Mouse (Mus musculus) CD8-positive naive resting alpha-beta T cell, adult 2 months (primary cell): ENCODE measurements around the gene Tbl1xr1.

Experiments
- DNase-seq, 2 experiments: peaks; one replicate each; pipeline ENCODE4 v3.0.0; 2022; ENCODE audit warnings: low read depth in 2 of 2, low spot score in 2 of 2

The Tbl1xr1 gene

GRCm38 (mm10) chr3:22076561-22076935 is at the start of gene Tbl1xr1:
Gene Tbl1xr1, plus strand, starts transcription at chr3:22076652.
- peak; percentile 91 for DNase-seq

- no peak for DNase-seq
These were observed 38.4 kb upstream of the Tbl1xr1 start for GRCm38 (mm10) chr3:22038004-22038403.

GRCm38 (mm10) chr3:22039036-22039795 is 37.2 kb upstream of the Tbl1xr1 start:
- DNase-seq = no peak

- peak; percentile 7 to 25 for DNase-seq
These were observed 35.8 kb upstream of the Tbl1xr1 start for GRCm38 (mm10) chr3:22040627-22041026.

- no peak for DNase-seq
These were observed 29.2 kb upstream of the Tbl1xr1 start for GRCm38 (mm10) chr3:22047203-22047602.

- DNase-seq = no peak
These were observed 19.7 kb upstream of the Tbl1xr1 start for GRCm38 (mm10) chr3:22056664-22057328.

- no peak for DNase-seq
These were observed 18.1 kb upstream of the Tbl1xr1 start for GRCm38 (mm10) chr3:22058206-22058804.

- DNase-seq = no peak
These were observed 15.3 kb upstream of the Tbl1xr1 start for GRCm38 (mm10) chr3:22061163-22061562.

- DNase-seq = no peak
These were observed 7.8 kb upstream of the Tbl1xr1 start for GRCm38 (mm10) chr3:22068621-22069020.

GRCm38 (mm10) chr3:22073916-22074315 is 2.5 kb upstream of the Tbl1xr1 start:
- no peak for DNase-seq

GRCm38 (mm10) chr3:22074591-22075294 is 1.7 kb upstream of the Tbl1xr1 start:
- no peak for DNase-seq

- no peak for DNase-seq
These were observed 950 bp upstream of the Tbl1xr1 start for GRCm38 (mm10) chr3:22075517-22075886.

- DNase-seq = peak; percentile 74 to 78
These were observed 428 bp upstream of the Tbl1xr1 start for GRCm38 (mm10) chr3:22075887-22076560.

GRCm38 (mm10) chr3:22076936-22077656 is 644 bp downstream of the Tbl1xr1 start:
- peak in 1 of 2 experiments; percentile 41 for DNase-seq

- DNase-seq = no peak
These were observed 1.4 kb downstream of the Tbl1xr1 start for GRCm38 (mm10) chr3:22077657-22078475.

- no peak for DNase-seq
These were observed 2.1 kb downstream of the Tbl1xr1 start for GRCm38 (mm10) chr3:22078529-22078928.

GRCm38 (mm10) chr3:22081869-22082268 is 5.4 kb downstream of the Tbl1xr1 start:
- no peak for DNase-seq

GRCm38 (mm10) chr3:22082823-22083222 is 6.4 kb downstream of the Tbl1xr1 start:
- no peak for DNase-seq

- DNase-seq = no peak
These were observed 8.0 kb downstream of the Tbl1xr1 start for GRCm38 (mm10) chr3:22084222-22084996.
